Mouse (Mus musculus) ES-Bruce4 (cell line): ENCODE results near the gene Zfp740.

Source experiments
- CTCF ChIP-seq: IDR thresholded peaks from one replicate; pipeline ENCODE4 v1.8.1; 2011; ENCODE audit warnings: low read depth, low read length
- EP300 ChIP-seq: IDR thresholded peaks from 2 replicates; pipeline ENCODE4 v1.6.1; 2011; ENCODE audit warnings: low read depth, low read length; ENCODE audit not compliant: insufficient read depth
- POLR2A ChIP-seq: IDR thresholded peaks from one replicate; pipeline ENCODE4 v1.8.1; 2011; ENCODE audit warnings: low read length; ENCODE audit not compliant: insufficient read depth

GRCm38 (mm10) chr15:102208092-102208561, 5.1 kb downstream of the Zfp740 start:
- no peak for TF ChIP-seq POLR2A
- no peak for TF ChIP-seq CTCF
- no peak for TF ChIP-seq EP300
